In the genomic region with DNA sequence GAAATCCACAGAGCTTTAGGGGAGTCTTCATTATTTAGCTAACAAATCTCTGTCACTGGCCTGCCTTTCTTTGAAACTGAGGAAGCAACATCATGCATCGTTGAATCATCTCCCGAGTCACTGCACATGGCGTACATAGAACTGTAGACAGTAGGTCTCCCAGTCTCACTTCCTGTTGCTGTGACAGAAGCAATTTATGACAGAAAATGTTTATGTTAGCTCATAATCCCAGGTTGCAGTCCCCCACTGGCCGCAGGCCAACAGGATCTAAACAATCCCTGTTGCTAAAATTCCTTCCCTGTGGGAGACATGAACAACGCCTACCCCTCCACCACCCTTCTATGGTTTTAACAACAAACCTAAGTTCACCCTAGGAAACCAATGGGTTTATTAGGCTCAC, we compare ENCODE assay signal across 13 mouse cellular contexts.
A peak's percentile ranks its signal among the peaks of the same experiment; 100 is the strongest.
DNase-seq lines count a peak whose midpoint lies in the region; ATAC-seq and TF ChIP-seq lines count a peak whose summit lies in the region.
"Had no signal": no experiment of that assay in that cellular context is flagged by ENCODE, and none has a peak within 500 bp of the region (broad histone marks: within the 10 kb centered on the region; RNA-seq: fewer than 3 reads in every experiment).

No protein-coding gene starts in this region.

- TF ChIP-seq POLR2A in lung, adult 2 months (IDR thresholded peaks at IDR 0.05; ENCODE audit: borderline replicate concordance, extremely low read depth, low read depth, low read length): no peak

- H3K4me3 ChIP-seq in lung, adult 2 months (replicated peaks; ENCODE audit: extremely low read depth, low read depth, low read length): no peak overlapping the region
- H3K4me3 ChIP-seq in lung, embryonic 16.5 days (ENCODE audit: low read length): no peak overlapping the region
- H3K4me3 ChIP-seq: forebrain, embryonic 10.5 days; gastrocnemius, adult 2 months; hindbrain, embryonic 15.5 days; layer of hippocampus, adult 2 months had no signal

- H3K9ac ChIP-seq in lung, embryonic 16.5 days (ENCODE audit: low read length): no peak overlapping the region
- H3K9ac ChIP-seq: hindbrain, embryonic 15.5 days had no signal

- DNase-seq in lung, adult 18-20 months: peak; percentile 14 to 26
- DNase-seq in lung, adult 2 months: no peak
- peak; percentile 79 to 81 for DNase-seq in spleen, postnatal 36 days (ENCODE audit: low spot score in 2 of 2)
- DNase-seq in thymus, adult 18-20 months: no peak
- DNase-seq in layer of hippocampus, adult 11-12 months (ENCODE audit: low spot score): no peak
- DNase-seq: cerebellum, adult 8-10 months; gastrocnemius, adult 2 months had no signal

- no peaks in the 10 kb centered on the region; the same call in 1 of the 2 replicates for H3K4me1 ChIP-seq in lung, adult 2 months (ENCODE audit: control insufficient read depth, insufficient read depth, low read length)
- H3K4me1 ChIP-seq in lung, embryonic 16.5 days (replicated peaks; ENCODE audit: control insufficient read depth, insufficient read depth, low read length): peaks cover 7% of the 10 kb centered on the region; the same call in 1 of the 2 replicates
- H3K4me1 ChIP-seq: hindbrain, embryonic 15.5 days had no signal

- peak overlapping the region; percentile 30 for H3K27ac ChIP-seq in lung, embryonic 16.5 days (ENCODE audit: low read length)
- H3K27ac ChIP-seq: forebrain, embryonic 10.5 days; gastrocnemius, adult 2 months; hindbrain, embryonic 15.5 days; layer of hippocampus, adult 2 months had no signal

- no peaks in the 10 kb centered on the region for H3K27me3 ChIP-seq in lung, embryonic 16.5 days (ENCODE audit: control insufficient read depth, insufficient read depth, low read depth, low read length)
- H3K27me3 ChIP-seq: hindbrain, embryonic 15.5 days had no signal

- TF ChIP-seq CTCF in lung, adult 2 months (IDR thresholded peaks at IDR 0.05; ENCODE audit: insufficient read depth, low read length): no peak

- WGBS in lung, adult 2 months: 43% methylated on average over 5 of the region's 5 CpGs
- WGBS in lung, embryonic 16.5 days: 39% methylated on average over 5 of the region's 5 CpGs

- no peak overlapping the region for H3K4me2 ChIP-seq in lung, embryonic 16.5 days (ENCODE audit: low read depth, low read length)
- H3K4me2 ChIP-seq: heart, embryonic 11.5 days; hindbrain, embryonic 15.5 days had no signal

- no peaks in the 10 kb centered on the region for H3K36me3 ChIP-seq in lung, embryonic 16.5 days (ENCODE audit: control insufficient read depth, insufficient read depth, low read length)
- H3K36me3 ChIP-seq: forebrain, embryonic 10.5 days; hindbrain, embryonic 15.5 days had no signal

- ATAC-seq in common myeloid progenitor, adult 5-6 weeks (replicated peaks; ENCODE audit: low read depth, poor library complexity, severe bottlenecking): peak; percentile 72
- ATAC-seq in lung, embryonic 16.5 days (ENCODE audit: low read depth): peak; percentile 74

- no peaks in the 10 kb centered on the region for H3K9me3 ChIP-seq in lung, embryonic 16.5 days (ENCODE audit: control insufficient read depth, low read length)
- H3K9me3 ChIP-seq: forebrain, embryonic 10.5 days; hindbrain, embryonic 15.5 days had no signal

Comparison
In these comparisons a context has a peak if more than half of its experiments do, and no peak if none do; other contexts are left out.
1. DNase-seq: peak in lung, adult 18-20 months (2 of 2) and spleen, postnatal 36 days (2 of 2); none in lung, adult 2 months (single experiment), thymus, adult 18-20 months (0 of 2) and layer of hippocampus, adult 11-12 months (single experiment).